Mouse (Mus musculus): ENCODE data around the gene Arfgef3. TPM values are rescaled to one million over a fixed set of nuclear protein-coding genes. Genes with fewer than 3 reads are reported as not detected.

Gene Arfgef3
- total RNA-seq (2021): 10 to 100 TPM; 59.3 to 62.8 TPM

GRCm38 (mm10) chr10:18743286-18744142 is at the start of gene Arfgef3:
Arfgef3 (minus strand) TSS chr10:18743949.
- DNase-seq: peak; percentile 72
- intact Hi-C loops (cut with DNase I): loop anchor here (10.0 kb wide), 1 partner anchor 99 kb away; no protein-coding TSS in a partner anchor

- intact Hi-C loops (cut with DNase I): no loop called here
- no peak for DNase-seq
Measured at GRCm38 (mm10) chr10:18790063-18790462, 46.3 kb upstream of the Arfgef3 start.

- intact Hi-C loops (cut with DNase I): no loop called here
- no peak for DNase-seq
Measured at GRCm38 (mm10) chr10:18788601-18789000, 44.9 kb upstream of the Arfgef3 start.

GRCm38 (mm10) chr10:18786693-18787092 is 42.9 kb upstream of the Arfgef3 start, which contains the start of gene Gm4922:
Gm4922 (minus strand) TSS chr10:18786793.
- DNase-seq: no peak
- intact Hi-C loops (cut with DNase I): no loop called here

GRCm38 (mm10) chr10:18777546-18777945 is 33.8 kb upstream of the Arfgef3 start:
- no peak for DNase-seq
- intact Hi-C loops (cut with DNase I): no loop called here

- intact Hi-C loops (cut with DNase I): no loop called here
- no peak for DNase-seq
Measured at GRCm38 (mm10) chr10:18772537-18773179, 28.9 kb upstream of the Arfgef3 start.

GRCm38 (mm10) chr10:18769909-18770308 is 26.2 kb upstream of the Arfgef3 start:
- intact Hi-C loops (cut with DNase I): loop anchor here (10.0 kb wide), 1 partner anchor 135 kb away; no protein-coding TSS in a partner anchor
- no peak for DNase-seq

- intact Hi-C loops (cut with DNase I): loop anchor here (10.0 kb wide), 1 partner anchor 145 kb away; no protein-coding TSS in a partner anchor
Measured at GRCm38 (mm10) chr10:18760241-18760640, 16.5 kb upstream of the Arfgef3 start.

GRCm38 (mm10) chr10:18750057-18750456 is 6.3 kb upstream of the Arfgef3 start:
- intact Hi-C loops (cut with DNase I): no loop called here
- no peak for DNase-seq

More at GRCm38 (mm10) chr10:18760241-18760640, 16.5 kb upstream of the Arfgef3 start:
- peak; percentile 55 for DNase-seq

- intact Hi-C loops (cut with DNase I): loop anchor here (10.0 kb wide), 1 partner anchor 97 kb away; no protein-coding TSS in a partner anchor
Measured at GRCm38 (mm10) chr10:18742086-18742485, 1.7 kb downstream of the Arfgef3 start.

GRCm38 (mm10) chr10:18741024-18741423 is 2.7 kb downstream of the Arfgef3 start:
- intact Hi-C loops (cut with DNase I): loop anchor here (10.0 kb wide), 1 partner anchor 96 kb away; no protein-coding TSS in a partner anchor
- no peak for DNase-seq

More at GRCm38 (mm10) chr10:18742086-18742485, 1.7 kb downstream of the Arfgef3 start:
- no peak for DNase-seq

- no peak for DNase-seq
- intact Hi-C loops (cut with DNase I): no loop called here
Measured at GRCm38 (mm10) chr10:18728548-18728947, 15.2 kb downstream of the Arfgef3 start.

- no peak for DNase-seq
- intact Hi-C loops (cut with DNase I): no loop called here
Measured at GRCm38 (mm10) chr10:18711436-18711835, 32.3 kb downstream of the Arfgef3 start.

- intact Hi-C loops (cut with DNase I): no loop called here
- DNase-seq: peak; percentile 68
Measured at GRCm38 (mm10) chr10:18710949-18711348, 32.8 kb downstream of the Arfgef3 start.

GRCm38 (mm10) chr10:18709836-18710235 is 33.9 kb downstream of the Arfgef3 start:
- intact Hi-C loops (cut with DNase I): no loop called here
- no peak for DNase-seq

GRCm38 (mm10) chr10:18708641-18709040 is 35.1 kb downstream of the Arfgef3 start:
- intact Hi-C loops (cut with DNase I): no loop called here
- DNase-seq: no peak

GRCm38 (mm10) chr10:18704393-18705120 is 39.2 kb downstream of the Arfgef3 start:
- no peak for DNase-seq
- intact Hi-C loops (cut with DNase I): no loop called here

- intact Hi-C loops (cut with DNase I): no loop called here
- no peak for DNase-seq
Measured at GRCm38 (mm10) chr10:18701517-18701916, 42.2 kb downstream of the Arfgef3 start.

- peak; percentile 48 for DNase-seq
- intact Hi-C loops (cut with DNase I): no loop called here
Measured at GRCm38 (mm10) chr10:18700117-18700516, 43.6 kb downstream of the Arfgef3 start.

GRCm38 (mm10) chr10:18699151-18699550 is 44.6 kb downstream of the Arfgef3 start:
- intact Hi-C loops (cut with DNase I): no loop called here

GRCm38 (mm10) chr10:18696461-18696860 is 47.3 kb downstream of the Arfgef3 start:
- DNase-seq: no peak
- intact Hi-C loops (cut with DNase I): no loop called here

More at GRCm38 (mm10) chr10:18699151-18699550, 44.6 kb downstream of the Arfgef3 start:
- DNase-seq: no peak

Measured in left cerebral cortex, postnatal 4 days (tissue).